Mouse (Mus musculus) kidney, embryonic 15.5 days (tissue): Measurements from ENCODE around the gene Rab27a. TPM values are rescaled to one million over a fixed set of nuclear protein-coding genes. Genes with fewer than 3 reads are reported as not detected.

Source experiments
- ATAC-seq: fragments of 200-750 bp; cut with Nextera tagmentation; replicated peaks from 2 replicates; pipeline ENCODE4 v1.8.0; 2017; ENCODE audit warnings: moderate TSS enrichment; ENCODE audit not compliant: low FRiP score
- H3K27ac ChIP-seq: fragments of 300-500 bp; sonication (generic); 2 replicates; pipeline ENCODE4 v1.5.1; 2015; ENCODE audit warnings: mild to moderate bottlenecking, inconsistent platforms
- H3K27me3 ChIP-seq: fragments of 300-500 bp; sonication (generic); 2 replicates; pipeline ENCODE4 v1.6.1; 2015; ENCODE audit warnings: inconsistent platforms
- H3K36me3 ChIP-seq: fragments of 300-500 bp; sonication (generic); 2 replicates; pipeline ENCODE4 v1.6.1; 2015; ENCODE audit warnings: inconsistent platforms
- H3K4me1 ChIP-seq: fragments of 300-500 bp; sonication (generic); 2 replicates; pipeline ENCODE4 v1.6.1; 2015; ENCODE audit warnings: inconsistent platforms
- H3K4me2 ChIP-seq: fragments of 300-500 bp; sonication (generic); 2 replicates; pipeline ENCODE4 v1.6.1; 2015; ENCODE audit warnings: moderate library complexity, mild to moderate bottlenecking, inconsistent platforms
- H3K4me3 ChIP-seq: fragments of 300-500 bp; sonication (generic); replicated peaks from 2 replicates; pipeline ENCODE4 v1.5.1; 2015; ENCODE audit warnings: mild to moderate bottlenecking, inconsistent platforms
- H3K9ac ChIP-seq: fragments of 300-500 bp; sonication (generic); 2 replicates; pipeline ENCODE4 v1.6.1; 2015; ENCODE audit warnings: mild to moderate bottlenecking, inconsistent platforms
- H3K9me3 ChIP-seq: fragments of 300-500 bp; sonication (generic); replicated peaks from 2 replicates; pipeline ENCODE4 v1.6.1; 2016; ENCODE audit warnings: inconsistent platforms
- WGBS: fragments of 180-500 bp; shearing (Covaris S2); methylation state at CpG from one replicate; pipeline ENCODE4 v1.1.7; 2015; ENCODE audit warnings: mixed read lengths; 5-methylcytosine and 5-hydroxymethylcytosine counted together
- polyA plus RNA-seq: library from polyadenylated mRNA; unstranded; fragments of >200 nt; fragmentation: Nextera tagmentation; extraction: Ambion mirVana; gene quantifications from 2 replicates; pipeline ENCODE4 v1.2.1, GENCODE M21; 2015

Gene Rab27a
- polyA plus RNA-seq, 1 experiment from 2014 or later = 7.1 TPM

- WGBS = 66% methylated on average over 7 of the region's 7 CpGs
- Histone ChIP-seq H3K4me2 (no peak overlapping the region), H3K9me3 (no peaks in the 10 kb centered on the region), H3K27ac (no peak overlapping the region), H3K27me3 (no peaks in the 10 kb centered on the region), H3K4me1 (no peaks in the 10 kb centered on the region), H3K4me3 (no peak overlapping the region), H3K36me3 (no peaks in the 10 kb centered on the region), H3K9ac (no peak overlapping the region)
- ATAC-seq = no peak
These were observed 35.2 kb downstream of the Rab27a start for GRCm38 (mm10) chr9:73079801-73080325.

GRCm38 (mm10) chr9:73082291-73083000, 37.8 kb downstream of the Rab27a start:
- Histone ChIP-seq H3K36me3 (no peaks in the 10 kb centered on the region), H3K4me3 (no peak overlapping the region), H3K9me3 (no peaks in the 10 kb centered on the region), H3K9ac (no peak overlapping the region), H3K27ac (no peak overlapping the region), H3K4me1 (no peaks in the 10 kb centered on the region), H3K4me2 (no peak overlapping the region), H3K27me3 (no peaks in the 10 kb centered on the region)
- ATAC-seq = no peak
- 82% methylated on average over 8 of the region's 8 CpGs for WGBS

- H3K9me3 ChIP-seq = no peaks in the 10 kb centered on the region
- H3K9ac ChIP-seq = no peak overlapping the region
- 0 out of 2 replicates have a peak overlapping the region, but pooled peaks have one; percentile 1 for H3K27ac ChIP-seq
- H3K27me3 ChIP-seq = no peaks in the 10 kb centered on the region
- no peaks in the 10 kb centered on the region for H3K4me1 ChIP-seq
- H3K4me2 ChIP-seq = no peak overlapping the region
- H3K36me3 ChIP-seq = no peaks in the 10 kb centered on the region
- ATAC-seq = no peak
- 53% methylated on average over 6 of the region's 6 CpGs for WGBS
- no peak overlapping the region for H3K4me3 ChIP-seq
These were observed 39.3 kb downstream of the Rab27a start for GRCm38 (mm10) chr9:73083956-73084355.

- no peak for ATAC-seq
- H3K27me3 ChIP-seq = no peaks in the 10 kb centered on the region
- 85% methylated on average over 6 of the region's 6 CpGs for whole genome bisulfite sequencing
- H3K36me3 ChIP-seq = no peaks in the 10 kb centered on the region
- no peaks in the 10 kb centered on the region for H3K9me3 ChIP-seq
- no peak overlapping the region for H3K27ac ChIP-seq
- no peak overlapping the region for H3K4me2 ChIP-seq
- no peaks in the 10 kb centered on the region for H3K4me1 ChIP-seq
- H3K9ac ChIP-seq = no peak overlapping the region
- H3K4me3 ChIP-seq = no peak overlapping the region
These were observed 41.2 kb downstream of the Rab27a start for GRCm38 (mm10) chr9:73085845-73086244.

GRCm38 (mm10) chr9:73087121-73087520, 42.5 kb downstream of the Rab27a start:
- Histone ChIP-seq H3K9me3 (no peaks in the 10 kb centered on the region), H3K4me2 (no peak overlapping the region), H3K4me3 (no peak overlapping the region), H3K36me3 (no peaks in the 10 kb centered on the region), H3K27me3 (no peaks in the 10 kb centered on the region), H3K9ac (no peak overlapping the region), H3K4me1 (no peaks in the 10 kb centered on the region), H3K27ac (no peak overlapping the region)
- WGBS = 54% methylated on average over 8 of the region's 8 CpGs
- no peak for ATAC-seq

- Histone ChIP-seq H3K27ac (no peak overlapping the region), H3K27me3 (0 out of 2 replicates have a peak, but pooled peaks cover under 1% of the 10 kb centered on the region), H3K9ac (no peak overlapping the region), H3K36me3 (no peaks in the 10 kb centered on the region), H3K4me2 (no peak overlapping the region), H3K4me3 (no peak overlapping the region), H3K9me3 (no peaks in the 10 kb centered on the region), H3K4me1 (no peaks in the 10 kb centered on the region)
- WGBS = 80% methylated on average over 5 of the region's 5 CpGs
- ATAC-seq = no peak
These were observed 42.9 kb downstream of the Rab27a start for GRCm38 (mm10) chr9:73087581-73087980.

GRCm38 (mm10) chr9:73089222-73089920, 44.7 kb downstream of the Rab27a start:
- Histone ChIP-seq H3K4me1 (no peaks in the 10 kb centered on the region), H3K4me2 (no peak overlapping the region), H3K9me3 (no peaks in the 10 kb centered on the region), H3K9ac (no peak overlapping the region), H3K27me3 (peaks cover 6% of the 10 kb centered on the region; the same call in 1 of the 2 replicates), H3K27ac (no peak overlapping the region), H3K4me3 (no peak overlapping the region), H3K36me3 (no peaks in the 10 kb centered on the region)
- ATAC-seq = no peak
- WGBS = 70% methylated on average over 16 of the region's 16 CpGs

GRCm38 (mm10) chr9:73090121-73090520, 45.5 kb downstream of the Rab27a start:
- Histone ChIP-seq H3K4me1 (no peaks in the 10 kb centered on the region), H3K4me3 (no peak overlapping the region), H3K36me3 (no peaks in the 10 kb centered on the region), H3K9ac (no peak overlapping the region), H3K9me3 (no peaks in the 10 kb centered on the region), H3K4me2 (no peak overlapping the region), H3K27me3 (peaks cover 9% of the 10 kb centered on the region), H3K27ac (no peak overlapping the region)
- ATAC-seq = no peak
- 83% methylated on average over 10 of the region's 10 CpGs for WGBS

GRCm38 (mm10) chr9:73091747-73092146, 47.1 kb downstream of the Rab27a start:
- no peaks in the 10 kb centered on the region for H3K4me1 ChIP-seq
- peaks cover 14% of the 10 kb centered on the region for H3K27me3 ChIP-seq
- H3K27ac ChIP-seq = no peak overlapping the region
- no peak overlapping the region for H3K4me2 ChIP-seq
- no peak for ATAC-seq
- WGBS = 0% methylated on average over 1 of the region's 1 CpGs
- no peak overlapping the region for H3K9ac ChIP-seq
- no peak overlapping the region for H3K4me3 ChIP-seq
- H3K36me3 ChIP-seq = no peaks in the 10 kb centered on the region
- no peaks in the 10 kb centered on the region for H3K9me3 ChIP-seq

- WGBS = 34% methylated on average over 17 of the region's 17 CpGs
- ATAC-seq = 0 out of 2 replicates have a peak, but pooled peaks have one; percentile 25
- Histone ChIP-seq H3K9ac (no peak overlapping the region), H3K4me1 (no peaks in the 10 kb centered on the region), H3K4me3 (no peak overlapping the region), H3K27me3 (peaks cover 18% of the 10 kb centered on the region), H3K27ac (no peak overlapping the region), H3K9me3 (no peaks in the 10 kb centered on the region), H3K36me3 (no peaks in the 10 kb centered on the region), H3K4me2 (no peak overlapping the region)
These were observed 49.9 kb downstream of the Rab27a start for GRCm38 (mm10) chr9:73094580-73094979.

GRCm38 (mm10) chr9:73097898-73098297, 53.2 kb downstream of the Rab27a start:
- H3K27ac ChIP-seq = no peak overlapping the region
- H3K27me3 ChIP-seq = peaks cover 27% of the 10 kb centered on the region
- ATAC-seq = no peak
- 79% methylated on average over 2 of the region's 2 CpGs for WGBS
- H3K4me2 ChIP-seq = no peak overlapping the region
- no peaks in the 10 kb centered on the region for H3K4me1 ChIP-seq
- no peaks in the 10 kb centered on the region for H3K9me3 ChIP-seq
- H3K36me3 ChIP-seq = no peaks in the 10 kb centered on the region
- no peak overlapping the region for H3K4me3 ChIP-seq
- H3K9ac ChIP-seq = no peak overlapping the region

- Histone ChIP-seq H3K4me2 (0 out of 2 replicates have a peak within 1 kb of the TSS, but pooled peaks have one; percentile 86), H3K4me3 (no peak within 1 kb of the TSS), H3K36me3 (no peaks in the 10 kb centered on the region), H3K27ac (no peak within 1 kb of the TSS), H3K27me3 (peaks cover 51% of the 10 kb centered on the region), H3K9ac (no peak within 1 kb of the TSS), H3K4me1 (peaks cover 12% of the 10 kb centered on the region), H3K9me3 (no peaks in the 10 kb centered on the region)
- ATAC-seq = no peak
- WGBS = 86% methylated on average over 5 of the region's 5 CpGs
These were observed 56.9 kb downstream of the Rab27a start, which contains the start of gene Khdc3 for GRCm38 (mm10) chr9:73101536-73101935. TSS of gene Khdc3 (plus strand) at chr9:73101836.
